Mouse (Mus musculus) macrophage (primary cell): ENCODE measurements around the gene Abhd17c. TPM values are rescaled to one million over a fixed set of nuclear protein-coding genes. Genes with fewer than 3 reads are reported as not detected.
"Not testable (repeated sequence)": the region's sequence is repeated elsewhere in the genome, so short reads cannot be mapped to it uniquely, and the experiment has no call there.

Source experiments
- H3K27ac ChIP-seq: fragments of 350-480 bp; formaldehyde crosslinking; 2 replicates; pipeline ENCODE4 v1.9.0; 2021
- H3K36me3 ChIP-seq: fragments of 350-480 bp; formaldehyde crosslinking; 2 replicates; pipeline ENCODE4 v1.9.0; 2021; ENCODE audit errors: inconsistent target
- H3K4me3 ChIP-seq: fragments of 350-480 bp; formaldehyde crosslinking; 2 replicates; pipeline ENCODE4 v1.9.0; 2021; ENCODE audit errors: inconsistent target
- H3K79me2 ChIP-seq: fragments of 350-480 bp; formaldehyde crosslinking; 2 replicates; pipeline ENCODE4 v1.9.0; 2021; ENCODE audit errors: inconsistent target
- WGBS: methylation state at CpG from one replicate; pipeline ENCODE4 v1.1.7; 2026; ENCODE audit warnings: inconsistent platforms; ENCODE audit not compliant: missing documents; 5-methylcytosine and 5-hydroxymethylcytosine counted together
- polyA plus RNA-seq: library from polyadenylated mRNA; stranded (reverse); fragments of 250-400 nt; gene quantifications from 3 replicates; pipeline ENCODE4 v1.2.4, GENCODE M21; 2018; ENCODE audit warnings: inconsistent platforms
- total RNA-seq, 78 experiments: library from RNA; depleted of rRNA; stranded (reverse); fragments of 250-400 nt; gene quantifications; 1 replicate in 9 of 78; 2 replicates in 24 of 78; 3 replicates in 43 of 78; 4 replicates in 2 of 78; pipeline ENCODE4 v1.2.4; 2018; ENCODE audit warnings: inconsistent platforms in 56 of 78

Gene Abhd17c
- 100 to 1,000 TPM in 1 of 26 experiments, 10 to 100 TPM in 25; 10.1 to 109 (median 31.4) TPM for total RNA-seq (2018; cell fraction: chromatin; rRNA removed)
- total RNA-seq (2018; cell fraction: cytosol; rRNA removed): 10 to 100 TPM; 16.9 to 43.2 (median 25.1) TPM
- total RNA-seq (2018; cell fraction: nucleus; rRNA removed): 10 to 100 TPM; 16.5 to 67.0 (median 34.0) TPM
- 12.9 to 29.5 TPM (median 19.4 TPM) in 3 replicates for polyA plus RNA-seq

DNA sequence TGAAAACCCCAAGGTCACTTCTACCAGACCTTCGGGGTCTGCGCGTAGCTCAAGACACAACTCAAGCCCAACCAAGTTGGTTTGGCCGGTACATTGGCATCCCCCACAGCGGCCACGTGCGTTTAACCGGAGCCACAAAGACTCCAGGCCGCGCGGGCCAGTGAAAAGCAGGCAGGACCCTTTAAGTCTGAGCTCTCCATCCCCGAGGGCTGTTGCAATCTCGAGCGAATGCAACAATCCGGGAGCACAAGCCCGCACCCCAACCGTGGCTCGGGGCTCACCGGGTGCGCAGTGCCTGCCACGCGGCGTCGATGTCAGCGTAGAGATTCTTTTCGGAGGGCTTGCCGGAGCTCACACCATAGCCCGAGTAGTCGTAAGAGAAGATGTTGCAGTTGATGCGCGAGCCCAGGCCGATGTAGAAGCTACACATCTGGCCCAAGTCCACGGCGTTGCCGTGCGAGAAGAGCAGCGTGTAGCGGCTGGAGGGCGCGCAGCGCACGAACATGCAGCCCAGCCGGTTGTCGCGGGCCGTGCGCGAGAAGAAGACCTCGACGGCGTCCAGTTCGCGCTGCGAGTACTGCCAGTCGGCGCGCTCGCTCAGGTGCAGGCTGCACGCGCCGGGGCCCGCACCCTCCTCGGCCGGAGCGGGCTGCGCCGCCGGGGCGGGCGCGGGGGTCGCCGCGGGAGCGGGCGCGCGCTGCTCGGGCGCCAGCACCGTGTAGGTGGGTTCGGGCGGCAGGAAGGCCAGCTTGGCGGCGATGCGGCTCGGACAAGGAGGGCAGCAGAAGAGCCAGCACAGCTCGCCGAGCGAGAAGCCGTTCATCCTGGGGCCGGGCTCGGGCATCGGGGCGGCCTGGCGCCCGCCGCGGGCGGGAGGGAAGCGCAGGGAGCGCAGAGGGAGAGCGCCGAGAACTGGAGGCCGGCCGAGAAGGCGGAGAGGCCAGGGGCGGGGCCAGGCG, at the start of gene Abhd17c:
TSS of gene Abhd17c (minus strand) at position 893 of the 959 bp plus-strand sequence.
- H3K27ac ChIP-seq: peak within 1 kb of the TSS; percentile 17; the same call in 1 of the 2 replicates
- H3K4me3 ChIP-seq: peak within 1 kb of the TSS; percentile 49
- under 1% methylated on average over 90 of the region's 109 CpGs for WGBS
- H3K79me2 ChIP-seq: peaks cover 48% of the 10 kb centered on the region
- H3K36me3 ChIP-seq: no peaks in the 10 kb centered on the region

DNA sequence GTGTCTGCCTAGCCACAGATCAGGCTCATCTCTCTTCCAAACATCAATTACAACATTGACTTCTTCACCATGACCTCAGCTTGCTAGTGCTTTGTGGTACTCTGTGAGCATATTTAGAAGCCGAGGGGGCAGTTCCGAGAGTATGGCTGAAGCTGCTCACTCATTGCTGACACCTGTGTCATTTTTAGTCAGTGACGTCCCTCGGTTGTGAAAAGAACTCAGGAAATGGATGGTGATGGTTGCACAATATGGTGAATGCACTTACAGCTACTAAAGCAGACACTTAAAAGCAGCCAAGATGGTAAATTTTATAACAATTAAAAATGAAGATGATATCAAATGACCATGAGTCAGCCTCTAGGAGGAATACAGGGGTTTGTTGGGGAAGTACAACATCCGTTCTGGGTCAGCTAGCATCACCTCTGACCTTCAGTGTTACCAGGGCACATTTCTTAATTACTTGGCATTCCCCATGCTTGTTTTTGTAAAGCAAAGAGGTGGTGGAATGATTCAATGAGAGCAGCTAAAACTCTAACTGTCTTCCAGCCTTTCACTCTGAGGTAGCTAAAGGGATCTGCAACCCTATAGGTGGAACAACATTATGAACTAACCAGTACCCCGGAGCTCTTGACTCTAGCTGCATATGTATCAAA, 45.6 kb upstream of the Abhd17c start:
- H3K27ac ChIP-seq: peak overlapping the region; percentile 34
- H3K4me3 ChIP-seq: no peak overlapping the region
- WGBS: 44% methylated on average over 6 of the region's 6 CpGs
- no peaks in the 10 kb centered on the region for H3K79me2 ChIP-seq
- H3K36me3 ChIP-seq: no peaks in the 10 kb centered on the region

DNA sequence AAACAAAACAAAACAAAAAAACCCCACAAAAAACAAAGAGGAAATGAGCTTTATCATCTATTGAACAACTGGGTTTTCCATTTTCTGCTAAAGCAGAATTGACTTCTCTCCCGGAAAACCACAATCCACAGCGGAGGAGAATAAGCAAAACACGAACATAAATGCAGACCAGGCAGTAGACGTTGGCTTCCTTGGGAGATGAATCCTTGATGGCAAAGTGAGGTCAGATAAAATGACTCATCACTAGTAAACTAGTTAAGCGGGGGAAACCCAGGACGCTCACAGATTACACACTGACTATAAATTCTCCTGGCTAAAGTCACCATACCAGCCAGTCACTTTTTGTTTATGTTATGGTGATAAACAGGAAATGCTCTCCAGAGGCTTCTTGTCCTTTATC, 44.5 kb upstream of the Abhd17c start:
- Histone ChIP-seq H3K27ac (peak overlapping the region; percentile 34), H3K4me3 (no peak overlapping the region), H3K36me3 (no peaks in the 10 kb centered on the region), H3K79me2 (no peaks in the 10 kb centered on the region)
- 33% methylated on average over 6 of the region's 6 CpGs for WGBS

DNA sequence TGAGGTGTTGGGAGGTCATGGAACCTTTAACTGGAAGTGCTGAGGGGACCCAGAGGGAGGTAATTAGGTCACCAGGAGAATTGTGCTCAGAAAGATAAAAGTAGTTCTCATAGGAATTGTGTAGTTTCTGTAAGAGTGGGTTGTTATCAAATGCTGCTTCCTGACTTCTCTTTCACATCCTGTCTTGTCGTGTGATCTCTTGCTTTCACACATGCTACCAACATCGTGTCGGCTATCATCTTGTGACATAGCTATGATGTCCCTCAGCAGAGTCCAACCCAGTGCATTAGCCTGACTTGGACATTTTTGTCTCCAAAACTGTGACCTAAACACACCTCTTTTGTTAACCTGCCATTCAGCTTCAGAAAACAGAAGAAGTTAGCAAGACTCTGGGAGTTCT, 40.6 kb upstream of the Abhd17c start:
- Histone ChIP-seq H3K36me3 (no peaks in the 10 kb centered on the region), H3K27ac (no peak overlapping the region), H3K79me2 (no peaks in the 10 kb centered on the region), H3K4me3 (no peak overlapping the region)
- 61% methylated on average over 3 of the region's 3 CpGs for WGBS

DNA sequence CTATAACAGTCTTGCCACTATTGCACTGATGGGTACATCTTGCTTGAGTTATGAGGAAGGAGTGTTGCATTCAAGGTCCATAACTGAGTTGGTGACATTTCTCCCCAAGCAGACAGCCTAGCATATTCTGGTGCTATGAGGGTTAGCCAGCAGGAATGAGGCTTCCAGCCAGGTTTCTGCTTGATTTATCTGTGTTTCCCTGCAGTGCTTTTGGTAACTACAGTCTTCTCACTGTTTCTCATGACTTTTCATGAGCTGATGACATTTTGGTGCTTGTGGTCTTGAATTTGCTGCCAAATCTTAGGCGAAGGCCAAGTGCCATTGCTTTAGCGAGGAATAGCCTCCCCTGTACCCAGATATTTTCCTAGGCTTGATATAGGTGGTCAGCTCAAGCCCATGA, 39.8 kb upstream of the Abhd17c start:
- no peak overlapping the region for H3K4me3 ChIP-seq
- H3K79me2 ChIP-seq: no peaks in the 10 kb centered on the region
- WGBS: 96% methylated on average over 2 of the region's 2 CpGs
- no peaks in the 10 kb centered on the region for H3K36me3 ChIP-seq
- H3K27ac ChIP-seq: no peak overlapping the region

DNA sequence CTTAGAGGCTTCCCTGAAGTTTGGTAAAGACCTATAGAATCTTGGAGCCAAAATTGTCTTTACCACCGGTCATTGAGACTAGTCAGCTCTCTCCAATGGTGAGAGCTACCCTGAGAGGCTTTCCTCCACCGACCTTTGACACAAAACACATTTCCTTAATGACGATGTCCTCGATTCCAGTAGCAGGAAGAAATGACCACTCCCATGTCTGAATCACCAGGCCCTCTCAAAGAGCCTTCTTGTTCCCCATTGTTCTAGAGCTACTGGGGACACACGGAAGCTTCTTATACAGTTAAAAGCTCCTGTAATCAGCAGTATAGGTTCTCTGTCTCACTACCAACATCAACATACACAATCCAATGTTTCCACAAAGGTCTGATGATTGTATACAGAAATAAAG, 36.5 kb upstream of the Abhd17c start:
- 0 out of 2 replicates have a peak overlapping the region, but pooled peaks have one; percentile 1 for H3K27ac ChIP-seq
- no peaks in the 10 kb centered on the region for H3K36me3 ChIP-seq
- no peak overlapping the region for H3K4me3 ChIP-seq
- WGBS: 60% methylated on average over 5 of the region's 5 CpGs
- H3K79me2 ChIP-seq: no peaks in the 10 kb centered on the region

DNA sequence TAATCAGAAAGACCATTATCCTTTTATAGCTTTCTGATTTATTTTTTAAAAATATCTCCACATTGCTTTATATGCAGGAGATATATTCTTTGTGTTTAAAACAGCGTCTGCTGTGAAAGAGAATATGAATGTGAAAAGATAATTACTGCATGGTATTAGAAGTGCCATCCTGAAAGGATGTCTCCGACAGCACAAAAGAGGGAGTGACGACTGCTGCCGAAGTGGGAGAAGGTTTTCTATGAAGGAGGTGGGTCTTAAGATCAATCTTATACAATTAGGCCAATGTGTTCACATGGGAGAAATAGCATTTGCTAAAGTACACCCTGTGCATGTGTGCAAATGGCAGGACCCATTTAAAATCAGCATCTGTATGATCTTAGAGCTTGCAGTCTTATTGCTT, 33.5 kb upstream of the Abhd17c start:
- Histone ChIP-seq H3K27ac (no peak overlapping the region), H3K36me3 (no peaks in the 10 kb centered on the region), H3K4me3 (no peak overlapping the region), H3K79me2 (no peaks in the 10 kb centered on the region)
- 88% methylated on average over 4 of the region's 4 CpGs for WGBS

DNA sequence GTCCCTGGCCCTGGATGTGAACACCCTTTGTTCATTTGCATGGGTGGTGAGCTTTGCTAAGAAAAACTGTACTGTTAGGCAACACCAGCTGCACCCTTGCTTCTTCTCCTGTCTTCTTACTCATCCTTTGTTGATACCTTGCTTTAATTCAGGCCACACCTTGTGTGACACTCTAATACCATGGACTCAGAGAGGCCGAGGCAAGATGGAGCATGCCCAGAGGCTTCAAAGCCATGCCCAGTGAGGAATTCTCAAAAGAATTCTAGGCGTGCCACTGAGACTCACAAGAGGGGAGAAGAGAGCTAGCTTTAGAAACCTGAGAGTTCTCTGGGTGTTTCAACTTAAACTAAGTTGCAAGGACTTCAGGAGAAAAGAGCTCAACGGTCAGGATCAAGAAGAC, 33.0 kb upstream of the Abhd17c start:
- Histone ChIP-seq H3K36me3 (no peaks in the 10 kb centered on the region), H3K27ac (no peak overlapping the region), H3K4me3 (no peak overlapping the region), H3K79me2 (no peaks in the 10 kb centered on the region)
- 83% methylated on average over 3 of the region's 3 CpGs for WGBS

DNA sequence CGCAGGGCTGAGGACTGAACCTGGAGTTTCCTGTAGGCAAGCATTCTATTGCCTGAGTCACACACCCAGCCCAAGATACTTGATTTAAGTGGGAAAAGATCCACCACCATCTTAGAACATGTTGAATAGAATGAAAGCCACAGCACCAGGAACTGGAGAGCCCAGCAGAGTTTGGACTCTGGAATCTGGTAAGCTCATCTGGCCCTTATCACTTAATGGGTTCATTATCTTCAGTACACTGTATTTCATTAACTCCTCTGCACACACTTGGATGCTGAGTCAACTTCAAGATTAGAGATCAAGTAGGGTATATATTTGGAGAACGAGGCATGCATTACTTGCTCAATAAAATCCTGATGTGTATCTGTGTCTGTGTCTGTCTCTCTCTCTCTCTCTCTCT, 27.1 kb upstream of the Abhd17c start:
- not testable (repeated sequence) for H3K36me3 ChIP-seq, H3K79me2 ChIP-seq, H3K27ac ChIP-seq, H3K4me3 ChIP-seq
- WGBS: 93% methylated on average over 2 of the region's 2 CpGs

DNA sequence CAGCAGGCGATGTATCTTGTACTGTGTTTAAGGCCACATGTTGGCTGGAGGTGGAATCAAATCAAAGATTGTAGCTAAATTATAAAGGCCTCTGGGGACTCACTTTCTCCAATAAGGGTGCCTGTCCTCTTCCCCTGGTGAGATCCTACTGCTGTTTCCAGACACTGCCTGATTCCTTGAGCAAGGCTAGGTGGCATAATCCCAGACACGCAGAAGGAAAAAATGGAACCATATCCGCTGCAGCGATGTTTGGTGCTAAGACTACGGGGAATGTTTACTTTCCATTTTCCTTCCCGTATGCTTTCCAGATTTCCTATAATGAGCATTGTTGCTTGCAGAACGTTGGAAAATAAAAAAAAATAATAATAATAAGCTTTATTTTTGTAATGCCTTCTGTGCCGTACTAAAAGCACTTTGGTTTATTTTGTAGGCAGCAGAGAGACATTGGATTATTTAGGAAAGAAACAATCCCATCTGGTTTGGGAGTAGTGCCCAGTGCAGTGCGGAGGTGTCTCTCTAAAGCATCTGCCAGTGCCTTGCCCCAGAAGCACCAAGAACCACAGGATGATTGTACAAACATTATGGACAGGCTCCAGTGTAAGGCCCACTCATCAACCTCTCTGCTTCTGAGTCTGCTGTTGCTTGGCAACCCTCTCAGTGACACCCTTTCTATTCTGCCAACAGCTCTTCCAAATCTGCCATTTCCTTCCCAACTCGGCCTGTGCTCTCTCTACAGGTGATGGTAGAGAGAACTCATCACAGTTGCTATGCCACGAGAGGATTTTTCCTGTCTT, 23.2 kb upstream of the Abhd17c start:
- 95% methylated on average over 11 of the region's 11 CpGs for WGBS

DNA sequence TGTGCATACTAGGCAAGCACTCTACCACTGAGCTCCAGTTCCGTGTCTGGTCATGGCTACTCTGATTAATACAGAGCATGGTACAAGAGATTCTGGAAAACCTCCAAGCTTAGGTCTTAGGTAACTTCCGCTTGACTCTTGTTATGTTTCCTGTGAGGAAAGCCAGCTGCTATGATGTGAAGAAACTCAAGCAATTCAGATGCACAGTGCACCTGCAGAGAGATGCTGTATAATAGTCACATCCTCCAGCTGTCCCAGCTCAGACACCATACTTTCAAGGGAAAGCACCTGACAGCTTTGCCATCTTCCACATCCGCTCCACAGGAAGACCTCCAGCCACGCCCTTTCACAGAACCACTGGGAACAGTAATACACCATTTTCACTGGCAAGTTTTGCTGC, 21.7 kb upstream of the Abhd17c start:
- no peaks in the 10 kb centered on the region for H3K79me2 ChIP-seq
- WGBS: 71% methylated on average over 4 of the region's 4 CpGs
- H3K36me3 ChIP-seq: no peaks in the 10 kb centered on the region
- H3K4me3 ChIP-seq: no peak overlapping the region
- H3K27ac ChIP-seq: no peak overlapping the region

More for the DNA sequence above, 23.2 kb upstream of the Abhd17c start:
- Histone ChIP-seq H3K79me2 (no peaks in the 10 kb centered on the region), H3K27ac (no peak overlapping the region), H3K36me3 (no peaks in the 10 kb centered on the region), H3K4me3 (no peak overlapping the region)

DNA sequence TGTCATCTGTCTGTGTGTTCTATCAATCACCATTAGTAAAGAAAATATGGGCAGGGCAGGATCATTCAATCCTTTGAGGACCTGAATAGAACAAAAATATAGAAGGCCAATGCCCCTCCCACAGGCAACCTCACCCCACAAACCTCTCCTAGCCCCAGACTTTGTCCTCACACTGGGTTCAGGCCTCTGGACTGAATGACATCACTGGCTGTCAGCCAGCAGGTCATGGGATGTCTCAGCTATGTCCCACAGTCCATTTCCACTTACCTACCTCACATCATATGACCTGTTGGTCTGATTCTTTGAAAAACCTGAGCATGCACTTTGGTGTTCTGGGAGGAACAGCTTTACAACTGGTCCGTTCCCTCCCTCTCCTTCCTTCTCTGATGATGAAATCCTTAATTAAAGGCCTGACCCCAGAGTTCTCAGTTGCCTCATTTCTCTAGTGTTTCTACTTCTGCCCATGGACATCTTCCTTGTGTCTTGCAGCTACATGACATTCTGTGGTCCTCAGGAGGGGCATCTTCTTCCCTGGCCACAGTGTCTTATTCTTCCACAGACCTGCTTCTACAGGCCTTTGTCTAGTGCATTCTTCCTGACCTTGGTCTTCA, 19.6 kb upstream of the Abhd17c start:
- H3K36me3 ChIP-seq: no peaks in the 10 kb centered on the region
- 55% methylated on average over 1 of the region's 1 CpGs for WGBS
- H3K79me2 ChIP-seq: no peaks in the 10 kb centered on the region
- H3K27ac ChIP-seq: no peak overlapping the region
- H3K4me3 ChIP-seq: no peak overlapping the region

DNA sequence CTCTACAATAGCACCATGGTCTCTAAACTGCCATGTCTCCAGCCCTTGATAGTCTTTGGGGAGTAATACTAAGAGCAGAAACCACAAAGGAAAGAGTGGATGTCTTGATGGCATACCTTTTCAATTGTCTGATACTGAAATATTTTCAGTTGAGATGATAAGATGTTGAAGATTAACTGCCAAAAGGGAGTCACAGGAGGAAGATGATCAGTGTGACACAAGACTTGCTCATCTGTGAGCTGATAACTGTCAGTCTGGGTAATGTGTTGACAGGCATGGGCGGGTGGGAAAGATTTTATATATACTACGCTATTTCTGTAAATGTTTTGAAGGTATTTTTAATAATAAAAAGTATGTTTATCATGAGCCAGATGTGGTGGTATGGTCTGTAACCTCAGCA, 16.7 kb upstream of the Abhd17c start:
- no peak overlapping the region for H3K4me3 ChIP-seq
- no peaks in the 10 kb centered on the region for H3K36me3 ChIP-seq
- H3K79me2 ChIP-seq: no peaks in the 10 kb centered on the region
- WGBS: 100% methylated on average over 2 of the region's 2 CpGs
- no peak overlapping the region for H3K27ac ChIP-seq
